Mouse (Mus musculus): ENCODE data around the gene Lrrc66.

The Lrrc66 gene

GRCm38 (mm10) chr5:73556733-73557425 lies 75.4 kb downstream of the Lrrc66 start:
- no peak for DNase-seq (ENCODE audit: low spot score)
